16 mouse cellular contexts compared by ENCODE assay signal in genomic region chr11:58247294-58247693, GRCm38 (mm10). TPM values are rescaled to one million over a fixed set of nuclear protein-coding genes. Genes with fewer than 3 reads are reported as not detected.
DNase-seq lines count a peak whose midpoint lies in the region; ATAC-seq and TF ChIP-seq lines count a peak whose summit lies in the region.
"Had no signal": no experiment of that assay in that cellular context is flagged by ENCODE, and none has a peak within 500 bp of the region (broad histone marks: within the 10 kb centered on the region; RNA-seq: fewer than 3 reads in every experiment).

No protein-coding gene starts in this region.

- H3K36me3 ChIP-seq in midbrain, postnatal 0 days (ENCODE audit: insufficient read depth, low read length) = no peaks in the 10 kb centered on the region
- no peaks in the 10 kb centered on the region for H3K36me3 ChIP-seq in midbrain, embryonic 11.5 days (ENCODE audit: control insufficient read depth, insufficient read depth, low read length)
- no peaks in the 10 kb centered on the region for H3K36me3 ChIP-seq in stomach, postnatal 0 days (ENCODE audit: control insufficient read depth, insufficient read depth, low read length)
- H3K36me3 ChIP-seq: hindbrain, embryonic 12.5 days had no signal

- H3K9ac ChIP-seq in midbrain, postnatal 0 days (replicated peaks; ENCODE audit: low read length, poor library complexity, severe bottlenecking) = no peak overlapping the region
- no peak overlapping the region for H3K9ac ChIP-seq in midbrain, embryonic 11.5 days (ENCODE audit: low read length)
- H3K9ac ChIP-seq in stomach, postnatal 0 days (ENCODE audit: low read length) = no peak overlapping the region
- H3K9ac ChIP-seq: hindbrain, embryonic 12.5 days had no signal

- 58% methylated on average over 4 of the region's 4 CpGs for WGBS in midbrain, postnatal 0 days
- WGBS in midbrain, embryonic 11.5 days = 69% methylated on average over 4 of the region's 4 CpGs
- 37% methylated on average over 4 of the region's 4 CpGs for WGBS in stomach, postnatal 0 days

- no peak for TF ChIP-seq EP300 in stomach, postnatal 0 days (optimal IDR thresholded peaks at IDR 0.05)

- H3K27ac ChIP-seq in midbrain, postnatal 0 days (ENCODE audit: low read depth, low read length) = no peak overlapping the region
- no peak overlapping the region for H3K27ac ChIP-seq in midbrain, embryonic 11.5 days (ENCODE audit: low read depth, low read length)
- H3K27ac ChIP-seq in stomach, postnatal 0 days (replicated peaks) = no peak overlapping the region
- H3K27ac ChIP-seq: hindbrain, embryonic 12.5 days; macrophage had no signal

- TF ChIP-seq CTCF in midbrain, postnatal 0 days (IDR thresholded peaks at IDR 0.05) = no peak
- TF ChIP-seq CTCF in stomach, postnatal 0 days (IDR thresholded peaks at IDR 0.05; ENCODE audit: low read depth) = no peak

- peak; percentile 24 for DNase-seq in midbrain, postnatal 0 days (ENCODE audit: low spot score)
- no peak for DNase-seq in midbrain, embryonic 11.5 days (ENCODE audit: low spot score, missing footprints)
- peak; percentile 43 for DNase-seq in gastrocnemius, postnatal 14 days
- peak; percentile 15 for DNase-seq in heart, postnatal 25 days (ENCODE audit: low spot score)
- DNase-seq in stomach, postnatal 0 days (ENCODE audit: low spot score) = peak; percentile 33
- no peak for DNase-seq in thymus, postnatal 25 days
- no peak for DNase-seq in embryo, embryonic 11 days
- DNase-seq: adrenal gland, adult 2 months; kidney, adult 11 months; right cerebral cortex, postnatal 25 days had no signal

- H3K4me3 ChIP-seq in midbrain, postnatal 0 days (ENCODE audit: low read depth, low read length) = no peak overlapping the region
- H3K4me3 ChIP-seq in midbrain, embryonic 11.5 days (ENCODE audit: low read depth, low read length) = no peak overlapping the region
- no peak overlapping the region for H3K4me3 ChIP-seq in stomach, postnatal 0 days (ENCODE audit: low read depth, low read length)
- H3K4me3 ChIP-seq: hindbrain, embryonic 12.5 days had no signal

- ATAC-seq in midbrain, postnatal 0 days (ENCODE audit: low FRiP score) = no peak
- no peak for ATAC-seq in midbrain, embryonic 11.5 days (ENCODE audit: low FRiP score)
- ATAC-seq in stomach, postnatal 0 days (ENCODE audit: low FRiP score, low TSS enrichment) = no peak
- ATAC-seq: midbrain, embryonic 16.5 days had no signal

- no peaks in the 10 kb centered on the region for H3K9me3 ChIP-seq in midbrain, postnatal 0 days (ENCODE audit: low read length)
- H3K9me3 ChIP-seq in midbrain, embryonic 11.5 days (ENCODE audit: control insufficient read depth, low read length) = no peaks in the 10 kb centered on the region
- H3K9me3 ChIP-seq in stomach, postnatal 0 days (ENCODE audit: control insufficient read depth, low read length) = no peaks in the 10 kb centered on the region
- H3K9me3 ChIP-seq: hindbrain, embryonic 12.5 days had no signal

- intact Hi-C loops in gastrocnemius, postnatal 14 days (cut with DNase I; ENCODE audit: low total_unique reads) = no loop called here
- intact Hi-C loops in heart, postnatal 25 days (cut with DNase I) = no loop called here

- no peak overlapping the region for H3K4me2 ChIP-seq in midbrain, postnatal 0 days (ENCODE audit: low read depth, low read length, poor library complexity, severe bottlenecking)
- H3K4me2 ChIP-seq in midbrain, embryonic 11.5 days = no peak overlapping the region
- H3K4me2 ChIP-seq in stomach, postnatal 0 days (replicated peaks; ENCODE audit: low read depth) = no peak overlapping the region
- H3K4me2 ChIP-seq: hindbrain, embryonic 12.5 days had no signal

- H3K4me1 ChIP-seq in midbrain, postnatal 0 days (ENCODE audit: insufficient read depth, low read length) = no peaks in the 10 kb centered on the region
- H3K4me1 ChIP-seq in midbrain, embryonic 11.5 days (ENCODE audit: control insufficient read depth, insufficient read depth, low read length) = no peaks in the 10 kb centered on the region
- H3K4me1 ChIP-seq in stomach, postnatal 0 days (replicated peaks; ENCODE audit: control insufficient read depth, insufficient read depth) = 0 out of 2 replicates have a peak, but pooled peaks cover 3% of the 10 kb centered on the region
- H3K4me1 ChIP-seq: hindbrain, embryonic 12.5 days had no signal

- no peaks in the 10 kb centered on the region for H3K27me3 ChIP-seq in midbrain, postnatal 0 days (ENCODE audit: insufficient read depth, low read length)
- H3K27me3 ChIP-seq in midbrain, embryonic 11.5 days (ENCODE audit: control insufficient read depth, insufficient read depth, low read length) = no peaks in the 10 kb centered on the region
- H3K27me3 ChIP-seq in stomach, postnatal 0 days (ENCODE audit: control insufficient read depth, insufficient read depth, low read length) = no peaks in the 10 kb centered on the region

RNA-seq across cellular contexts. Expression of gene 4930438A08Rik, which starts 27.3 kb away (rescaled TPM):
- total RNA-seq in midbrain, postnatal 0 days (2014; rRNA removed) = 0.09 and 0.38 TPM in 2 replicates
- polyA plus RNA-seq in midbrain, postnatal 0 days (2015; fragmentation: Nextera tagmentation; extraction: Ambion mirVana) = not detected in 2 replicates
- polyA plus RNA-seq in midbrain, embryonic 11.5 days (2014; fragmentation: Nextera tagmentation; extraction: Ambion mirVana) = not detected in 2 replicates
- not detected for total RNA-seq in gastrocnemius, postnatal 14 days (2021)
- not detected for total RNA-seq in heart, postnatal 25 days (2021)
- polyA plus RNA-seq in stomach, postnatal 0 days (2015; fragmentation: Nextera tagmentation; extraction: Ambion mirVana) = 0.49 and 0.50 TPM in 2 replicates
- total RNA-seq: adrenal gland, adult 2 months; liver, adult 2 months had no signal
- polyA plus RNA-seq: liver, adult 2 months; midbrain, embryonic 16.5 days; neural tube, embryonic 14.5 days; stomach, embryonic 14.5 days had no signal

RNA-seq across cellular contexts. Expression of gene Irgm2, which starts 47.9 kb away (rescaled TPM):
- 0.77 and 2.1 TPM in 2 replicates for total RNA-seq in midbrain, postnatal 0 days (2014; rRNA removed)
- polyA plus RNA-seq in midbrain, postnatal 0 days (2015; fragmentation: Nextera tagmentation; extraction: Ambion mirVana) = 0.67 and 1.1 TPM in 2 replicates
- polyA plus RNA-seq in midbrain, embryonic 11.5 days (2014; fragmentation: Nextera tagmentation; extraction: Ambion mirVana) = 0.51 and 0.81 TPM in 2 replicates
- 1 to 10 TPM; 4.8 to 5.5 TPM for total RNA-seq in gastrocnemius, postnatal 14 days (2021)
- 10 to 100 TPM in 1 of 2 experiments, 1 to 10 TPM in 1; 9.3 to 10.7 TPM for total RNA-seq in heart, postnatal 25 days (2021)
- 3.8 and 3.9 TPM in 2 replicates for polyA plus RNA-seq in stomach, postnatal 0 days (2015; fragmentation: Nextera tagmentation; extraction: Ambion mirVana)

RNA-seq across cellular contexts. Expression of gene Igtp, which starts 47.9 kb away (rescaled TPM):
- 1.6 and 2.4 TPM in 2 replicates for total RNA-seq in midbrain, postnatal 0 days (2014; rRNA removed)
- polyA plus RNA-seq in midbrain, postnatal 0 days (2015; fragmentation: Nextera tagmentation; extraction: Ambion mirVana) = 1.9 and 2.7 TPM in 2 replicates
- 2.0 and 2.2 TPM in 2 replicates for polyA plus RNA-seq in midbrain, embryonic 11.5 days (2014; fragmentation: Nextera tagmentation; extraction: Ambion mirVana)
- 1 to 10 TPM; 3.5 to 3.7 TPM for total RNA-seq in gastrocnemius, postnatal 14 days (2021)
- 1 to 10 TPM; 6.4 TPM for total RNA-seq in heart, postnatal 25 days (2021)
- 4.1 and 4.7 TPM in 2 replicates for polyA plus RNA-seq in stomach, postnatal 0 days (2015; fragmentation: Nextera tagmentation; extraction: Ambion mirVana)

RNA-seq across cellular contexts. Expression of gene Zfp692, which starts 59.6 kb away (rescaled TPM):
- 24.4 and 26.0 TPM in 2 replicates for total RNA-seq in midbrain, postnatal 0 days (2014; rRNA removed)
- 20.1 and 22.6 TPM in 2 replicates for polyA plus RNA-seq in midbrain, postnatal 0 days (2015; fragmentation: Nextera tagmentation; extraction: Ambion mirVana)
- 13.2 and 13.4 TPM in 2 replicates for polyA plus RNA-seq in midbrain, embryonic 11.5 days (2014; fragmentation: Nextera tagmentation; extraction: Ambion mirVana)
- total RNA-seq in gastrocnemius, postnatal 14 days (2021) = 1 to 10 TPM; 2.7 to 3.4 TPM
- total RNA-seq in heart, postnatal 25 days (2021) = 1 to 10 TPM; 3.7 to 4.1 TPM
- 13.7 and 14.8 TPM in 2 replicates for polyA plus RNA-seq in stomach, postnatal 0 days (2015; fragmentation: Nextera tagmentation; extraction: Ambion mirVana)

Comparison
In these comparisons a context has a peak if more than half of its experiments do, and no peak if none do; other contexts are left out.
1. DNase-seq: peak in midbrain, postnatal 0 days (single experiment), gastrocnemius, postnatal 14 days (single experiment), heart, postnatal 25 days (single experiment) and stomach, postnatal 0 days (single experiment); none in midbrain, embryonic 11.5 days (single experiment), thymus, postnatal 25 days (single experiment) and embryo, embryonic 11 days (single experiment).